Mouse (Mus musculus): ENCODE results near the gene Skint10.

The Skint10 gene

GRCm38 (mm10) chr4:112774766-112775165, at the start of gene Skint10:
TSS of gene Skint10 (minus strand) at chr4:112774866.
- no peak for DNase-seq (ENCODE audit: low read depth in 2 of 2, low spot score in 2 of 2)

- DNase-seq (ENCODE audit: low read depth in 2 of 2, low spot score in 2 of 2), result no peak
These were observed 16.0 kb upstream of the Skint10 start for GRCm38 (mm10) chr4:112790646-112791045.
